Mouse (Mus musculus) heart, postnatal 0 days (tissue): ENCODE data around the gene Mup22. TPM values are rescaled to one million over a fixed set of nuclear protein-coding genes. Genes with fewer than 3 reads are reported as not detected.
"Not testable (repeated sequence)": the region's sequence is repeated elsewhere in the genome, so short reads cannot be mapped to it uniquely, and the experiment has no call there.

Experiments
- ATAC-seq: fragments of 200-750 bp; cut with Nextera tagmentation; 2 replicates; pipeline ENCODE4 v1.8.0; 2017; ENCODE audit warnings: low read depth, moderate number of reproducible peaks, moderate library complexity; ENCODE audit not compliant: insufficient read depth
- DNase-seq: peaks from one replicate; pipeline ENCODE4 v3.0.0-alpha.2; 2016; ENCODE audit warnings: low spot score
- H3K27ac ChIP-seq: fragments of 300-500 bp; sonication (generic); 2 replicates; pipeline ENCODE4 v1.5.1; 2014; ENCODE audit warnings: low read depth, mild to moderate bottlenecking
- H3K27me3 ChIP-seq: fragments of 300-500 bp; sonication (generic); 2 replicates; pipeline ENCODE4 v1.6.1; 2014; ENCODE audit warnings: low read length, mixed read lengths; ENCODE audit not compliant: control insufficient read depth, insufficient read depth
- H3K36me3 ChIP-seq: fragments of 300-500 bp; sonication (generic); replicated peaks from 2 replicates; pipeline ENCODE4 v1.6.1; 2014; ENCODE audit warnings: low read length, mixed read lengths; ENCODE audit not compliant: control insufficient read depth, insufficient read depth
- H3K4me1 ChIP-seq: fragments of 300-500 bp; sonication (generic); 2 replicates; pipeline ENCODE4 v1.6.1; 2014; ENCODE audit warnings: antibody characterized with exemption; ENCODE audit not compliant: control insufficient read depth, insufficient read depth
- H3K4me2 ChIP-seq: fragments of 300-500 bp; sonication (generic); 2 replicates; pipeline ENCODE4 v1.6.1; 2014; ENCODE audit warnings: low read depth, mild to moderate bottlenecking, low read length, moderate library complexity
- H3K4me3 ChIP-seq: fragments of 300-500 bp; sonication (generic); 2 replicates; pipeline ENCODE4 v1.5.1; 2014; ENCODE audit warnings: low read depth, low read length
- H3K9ac ChIP-seq: fragments of 300-500 bp; sonication (generic); replicated peaks from 2 replicates; pipeline ENCODE4 v1.6.1; 2014; ENCODE audit warnings: low read depth, low read length, mixed read lengths
- H3K9me3 ChIP-seq: fragments of 300-500 bp; sonication (generic); replicated peaks from 2 replicates; pipeline ENCODE4 v1.6.1; 2016; ENCODE audit warnings: low read length; ENCODE audit not compliant: control insufficient read depth
- WGBS: fragments of 180-500 bp; shearing (Covaris S2); extraction: QIAGEN DNeasy Blood & Tissue Kit; methylation state at CpG from one replicate; pipeline ENCODE4 v1.1.7; 2014; 5-methylcytosine and 5-hydroxymethylcytosine counted together
- polyA plus RNA-seq: library from polyadenylated mRNA; unstranded; fragments of >200 nt; fragmentation: Nextera tagmentation; extraction: Ambion mirVana; gene quantifications from 2 replicates; pipeline ENCODE4 v1.2.1, GENCODE M21; 2015
- total RNA-seq: library from RNA; depleted of rRNA; stranded (reverse); fragments of >200 nt; gene quantifications from 2 replicates; pipeline ENCODE4 v1.2.3, GENCODE M21; 2014; ENCODE audit warnings: low replicate concordance; rRNA removed

Mup22 gene
- not detected in 2 replicates for total RNA-seq
- not detected in 2 replicates for polyA plus RNA-seq

DNA sequence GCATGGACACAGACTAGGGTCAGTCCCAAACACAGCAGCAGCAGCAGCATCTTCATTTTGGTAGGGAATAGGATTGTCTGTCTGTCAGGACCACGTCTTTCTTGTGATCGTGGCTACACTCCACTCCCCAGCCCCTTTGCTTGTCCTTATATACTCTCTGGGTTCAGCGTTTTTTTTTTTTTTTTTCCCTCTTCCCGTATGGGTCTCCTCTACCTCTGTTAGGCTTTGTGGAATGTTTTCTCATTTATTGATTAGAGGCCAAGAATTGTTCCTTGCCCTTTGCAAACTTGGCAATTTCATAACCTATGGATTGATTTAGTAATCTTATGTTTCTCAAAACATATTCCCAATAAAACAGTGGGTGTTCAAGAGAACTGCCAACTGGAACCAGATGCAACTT is at the start of gene Mup22:
Gene Mup22, minus strand, starts transcription at position 101 of the 400 bp plus-strand sequence.
- H3K27me3 ChIP-seq, H3K4me3 ChIP-seq, H3K9ac ChIP-seq, H3K9me3 ChIP-seq, H3K4me1 ChIP-seq, ATAC-seq, H3K27ac ChIP-seq, H3K36me3 ChIP-seq, DNase-seq, H3K4me2 ChIP-seq: not testable (repeated sequence)
- 60% methylated on average over 4 of the region's 4 CpGs for WGBS

- H3K4me3 ChIP-seq, H3K4me2 ChIP-seq, ATAC-seq, DNase-seq, H3K9me3 ChIP-seq, H3K4me1 ChIP-seq, H3K27me3 ChIP-seq, H3K36me3 ChIP-seq, H3K9ac ChIP-seq, H3K27ac ChIP-seq: not testable (repeated sequence)
Observed at GRCm38 (mm10) chr4:60840889-60841288, 19.6 kb upstream of the Mup22 start.

Other genes with a start within 250 kb of the Mup22 start
- not detected in 2 replicates for gene Mup10, start 239.3 kb downstream of the Mup22 start, total RNA-seq
- gene Mup10, start 239.3 kb downstream of the Mup22 start, polyA plus RNA-seq: not detected in 2 replicates
- not detected in 2 replicates for gene Mup11, start 159.1 kb downstream of the Mup22 start, total RNA-seq
- not detected in 2 replicates for gene Mup11, start 159.1 kb downstream of the Mup22 start, polyA plus RNA-seq
- gene Mup12, start 80.1 kb downstream of the Mup22 start, total RNA-seq: not detected in 2 replicates
- gene Mup12, start 80.1 kb downstream of the Mup22 start, polyA plus RNA-seq: not detected in 2 replicates